Mouse (Mus musculus) embryo, embryonic 9.5 days (tissue): ENCODE results near the gene Kmt2b.
A peak's percentile ranks its signal among the peaks of the same experiment; 100 is the strongest.

Experiments
- DNase-seq: peaks from one replicate; pipeline ENCODE4 v3.0.0-alpha.2; 2017; ENCODE audit errors: extremely low spot score

Gene Kmt2b

GRCm38 (mm10) chr7:30566033-30566432 lies 22.5 kb downstream of the Kmt2b start:
- DNase-seq, result no peak

DNA sequence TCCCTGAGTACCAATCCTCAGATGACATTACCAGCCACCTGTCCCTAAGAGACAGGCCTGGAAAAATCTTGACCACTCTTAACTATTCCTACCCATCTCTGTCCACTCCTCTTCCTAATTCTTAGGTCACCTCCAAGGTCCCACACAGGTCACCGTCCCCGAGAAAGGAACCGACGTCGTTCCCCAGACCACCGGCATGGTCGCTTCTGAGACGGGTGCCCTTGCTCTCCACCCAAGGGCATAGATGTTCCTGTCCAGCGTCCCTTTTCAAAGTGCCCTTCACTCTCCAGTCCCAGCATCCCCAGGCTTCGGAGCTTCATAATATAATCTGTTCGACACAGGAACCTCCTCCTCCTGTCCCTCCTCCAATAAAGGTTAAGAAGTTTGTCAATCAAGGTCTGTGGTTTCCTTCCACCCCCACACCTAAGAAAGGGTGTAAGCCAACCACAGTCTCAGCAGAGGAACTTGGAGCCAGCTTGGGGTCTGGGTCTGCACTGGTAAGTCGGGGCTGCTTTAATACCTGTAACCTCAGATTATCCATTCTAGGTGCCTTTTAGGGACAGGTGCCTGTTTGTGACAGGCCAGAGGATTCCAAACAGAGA lies 23.5 kb downstream of the Kmt2b start, which contains the start of gene Igflr1:
Igflr1 (plus strand) TSS at position 458 of the 602 bp plus-strand sequence.
- DNase-seq, result no peak

GRCm38 (mm10) chr7:30563906-30564280 lies 24.6 kb downstream of the Kmt2b start:
- DNase-seq, result no peak

DNA sequence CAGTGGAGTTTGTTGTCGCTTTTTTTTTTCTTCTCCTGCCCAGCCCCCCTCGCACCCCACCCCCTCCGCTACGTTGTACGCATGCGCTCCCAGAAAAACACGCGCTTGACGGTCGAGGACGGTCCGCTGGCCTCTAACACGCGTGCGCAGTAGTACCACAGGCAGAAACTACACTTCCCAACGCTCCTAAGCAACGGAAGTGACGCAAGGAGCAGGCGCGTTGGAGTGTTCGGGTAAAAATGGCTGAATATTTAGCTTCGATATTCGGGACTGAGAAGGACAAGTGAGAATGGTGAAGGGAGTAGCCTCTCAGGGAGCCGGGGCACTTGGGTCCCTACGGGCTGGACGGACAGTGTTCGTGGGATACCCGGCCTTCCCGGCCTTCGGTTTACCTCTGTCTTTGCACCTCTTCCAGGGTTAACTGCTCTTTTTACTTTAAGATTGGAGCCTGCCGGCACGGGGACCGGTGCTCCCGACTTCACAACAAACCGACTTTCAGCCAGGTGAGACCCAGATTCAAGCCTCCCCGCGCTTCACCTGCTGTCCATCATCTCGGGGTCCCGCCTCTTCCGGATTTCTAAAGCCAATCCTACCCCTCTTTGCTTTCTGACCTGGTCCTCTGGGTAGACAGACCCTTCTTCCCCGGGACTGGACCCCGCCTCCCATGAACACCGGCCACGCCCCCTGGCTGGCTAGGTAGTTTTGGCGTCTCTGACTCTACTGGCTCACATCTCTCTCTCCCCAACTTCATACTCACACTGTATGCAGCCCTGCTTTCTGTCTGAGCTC lies 25.2 kb downstream of the Kmt2b start, which contains the start of the genes U2af1l4, Gm49396 and Psenen:
U2af1l4 (plus strand) TSS at position 185 of the 789 bp plus-strand sequence.
Gm49396 (plus strand) TSS at position 228 of the 789 bp plus-strand sequence.
Psenen (minus strand) TSS at position 511 of the 789 bp plus-strand sequence.
- peak; percentile 92 for DNase-seq

DNA sequence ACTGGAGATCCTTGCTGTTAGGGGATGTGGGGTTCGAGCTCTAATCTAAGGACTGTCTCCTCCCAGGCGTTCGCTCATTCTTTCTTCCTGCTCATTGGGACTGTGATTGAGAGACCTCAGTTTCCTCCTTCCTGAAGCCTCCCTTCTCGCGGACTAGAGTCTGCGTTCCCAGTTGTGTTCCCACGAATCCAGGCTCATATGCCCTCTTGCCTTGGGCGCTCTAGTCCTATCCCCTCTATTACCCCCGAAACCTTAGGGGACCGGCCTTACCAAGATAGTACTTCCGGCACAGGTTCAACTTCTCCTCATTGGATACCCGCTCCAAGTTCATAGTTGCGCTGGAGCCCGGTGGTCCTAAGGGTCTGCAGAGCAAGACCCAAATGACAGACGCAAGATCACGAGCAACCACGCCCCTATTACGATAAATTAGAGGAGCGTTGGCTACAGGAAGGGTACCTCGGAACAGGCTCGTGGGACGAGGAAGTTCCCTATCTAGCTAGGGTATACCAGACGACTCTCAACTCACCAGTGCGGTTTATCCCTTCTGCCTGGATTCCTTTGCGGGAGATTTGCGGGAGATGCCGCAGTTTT lies 25.9 kb downstream of the Kmt2b start:
- peak; percentile 37 for DNase-seq

DNA sequence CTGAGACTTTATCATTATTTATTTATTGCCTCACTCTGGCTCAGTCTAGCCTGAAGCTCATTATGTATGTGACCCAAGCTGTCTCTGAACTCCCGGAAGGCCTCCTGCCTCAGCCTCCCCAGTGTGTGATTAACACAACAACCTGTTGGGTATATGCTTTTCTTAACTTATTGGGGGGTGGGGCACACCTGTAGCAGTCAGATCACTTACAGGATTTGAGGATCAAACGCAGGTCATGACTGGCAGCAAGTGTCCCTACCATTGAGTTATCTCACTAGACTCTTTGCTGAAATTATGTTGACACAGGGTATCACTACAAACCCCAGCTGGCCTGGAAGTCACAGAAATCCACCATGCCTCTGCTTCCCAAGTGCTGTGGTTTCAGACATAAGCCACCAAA lies 28.2 kb downstream of the Kmt2b start:
- no peak for DNase-seq

DNA sequence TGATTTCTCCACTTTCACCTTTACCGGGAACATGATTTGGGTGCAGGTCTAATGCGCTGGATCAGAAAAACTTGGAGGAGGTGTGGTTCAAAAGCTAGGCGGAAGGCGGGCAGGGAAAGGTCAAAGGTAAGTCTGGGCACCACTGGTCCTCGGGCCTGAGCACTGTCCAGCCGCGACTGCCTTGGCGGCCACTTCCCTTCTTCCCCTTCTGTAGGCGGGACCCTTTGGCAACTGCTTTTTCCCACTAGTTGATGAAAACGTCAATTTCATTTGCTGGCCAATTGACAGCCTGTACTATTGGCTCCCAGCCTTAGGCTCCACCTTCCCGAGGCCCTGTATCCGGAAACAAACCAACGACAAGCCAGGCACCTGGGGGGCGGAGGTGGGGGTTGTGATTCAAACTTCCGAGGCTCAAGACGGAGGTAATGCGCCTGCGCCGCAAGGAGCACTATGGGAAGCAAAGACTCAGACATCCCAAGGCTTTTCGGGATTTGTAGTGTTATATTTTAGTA lies 29.0 kb downstream of the Kmt2b start, which contains the start of gene Lin37:
Lin37 (minus strand) TSS at position 396 of the 512 bp plus-strand sequence.
- peak; percentile 94 for DNase-seq

DNA sequence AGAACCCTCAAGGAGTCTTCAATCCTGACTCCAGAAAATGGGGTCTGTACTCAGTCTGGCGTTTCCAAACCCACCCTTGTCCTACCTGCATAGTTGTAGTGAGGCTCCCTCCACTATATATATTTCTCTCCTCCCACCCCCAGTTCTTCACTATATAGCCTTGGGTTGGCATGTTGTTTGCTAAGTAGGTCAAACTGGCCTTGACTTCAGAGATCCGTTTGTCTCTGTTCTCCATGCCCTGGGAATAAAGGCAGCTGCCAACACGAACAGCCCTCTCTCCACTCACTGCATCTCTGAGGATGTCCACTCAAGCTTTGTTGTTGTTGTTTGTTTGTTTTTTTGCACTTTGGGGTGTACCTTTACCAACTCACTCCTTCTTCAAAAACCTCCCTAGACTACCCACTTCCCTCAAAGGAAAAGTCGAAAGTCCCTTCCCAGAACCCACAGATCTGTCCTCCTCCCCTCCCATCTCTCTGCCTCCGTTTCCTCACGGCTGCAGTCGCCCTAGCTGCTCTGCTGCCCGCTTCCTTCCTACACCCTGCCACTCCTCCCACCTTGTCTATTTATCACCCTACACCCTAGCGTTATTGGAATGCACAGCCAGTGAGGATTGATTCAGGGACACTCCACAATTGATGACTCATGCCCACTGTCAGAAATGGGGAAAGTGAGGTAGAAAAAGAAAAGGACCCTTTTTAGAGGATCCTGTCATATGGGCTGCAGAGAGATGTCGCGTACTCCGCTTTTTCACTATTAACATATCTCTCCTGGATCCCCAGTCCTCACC lies 29.7 kb downstream of the Kmt2b start:
- no peak for DNase-seq

DNA sequence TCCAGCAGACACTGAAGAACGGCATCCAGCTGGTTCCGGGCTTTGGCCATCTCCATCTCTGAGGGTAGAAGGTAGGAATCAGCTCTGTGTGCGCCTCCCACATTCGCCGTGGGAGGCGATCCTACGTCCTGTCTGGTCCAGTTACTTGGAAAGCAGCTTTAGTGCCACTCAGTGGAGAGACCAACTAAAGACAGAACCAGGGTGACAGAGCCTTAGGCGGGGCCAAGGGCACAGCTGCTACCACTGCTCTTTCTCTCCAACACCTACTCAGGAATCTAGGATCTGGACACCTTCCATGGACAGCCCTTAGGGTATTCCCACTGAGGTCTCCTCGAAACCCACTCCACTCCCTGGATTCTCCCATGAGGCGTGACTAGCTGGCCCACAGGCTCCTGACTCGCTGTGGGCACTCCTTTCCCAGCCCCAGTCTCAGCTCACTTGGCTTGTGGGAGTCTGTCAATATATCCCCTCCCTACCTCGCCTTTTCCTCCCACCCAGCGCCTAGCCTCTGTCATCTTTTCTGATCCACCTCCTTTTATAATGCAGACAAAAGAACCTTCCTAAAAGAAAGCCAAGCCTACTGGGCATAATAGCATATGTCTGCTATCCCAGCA lies 30.5 kb downstream of the Kmt2b start:
- no peak for DNase-seq

GRCm38 (mm10) chr7:30556894-30557536 lies 31.5 kb downstream of the Kmt2b start:
- no peak for DNase-seq

DNA sequence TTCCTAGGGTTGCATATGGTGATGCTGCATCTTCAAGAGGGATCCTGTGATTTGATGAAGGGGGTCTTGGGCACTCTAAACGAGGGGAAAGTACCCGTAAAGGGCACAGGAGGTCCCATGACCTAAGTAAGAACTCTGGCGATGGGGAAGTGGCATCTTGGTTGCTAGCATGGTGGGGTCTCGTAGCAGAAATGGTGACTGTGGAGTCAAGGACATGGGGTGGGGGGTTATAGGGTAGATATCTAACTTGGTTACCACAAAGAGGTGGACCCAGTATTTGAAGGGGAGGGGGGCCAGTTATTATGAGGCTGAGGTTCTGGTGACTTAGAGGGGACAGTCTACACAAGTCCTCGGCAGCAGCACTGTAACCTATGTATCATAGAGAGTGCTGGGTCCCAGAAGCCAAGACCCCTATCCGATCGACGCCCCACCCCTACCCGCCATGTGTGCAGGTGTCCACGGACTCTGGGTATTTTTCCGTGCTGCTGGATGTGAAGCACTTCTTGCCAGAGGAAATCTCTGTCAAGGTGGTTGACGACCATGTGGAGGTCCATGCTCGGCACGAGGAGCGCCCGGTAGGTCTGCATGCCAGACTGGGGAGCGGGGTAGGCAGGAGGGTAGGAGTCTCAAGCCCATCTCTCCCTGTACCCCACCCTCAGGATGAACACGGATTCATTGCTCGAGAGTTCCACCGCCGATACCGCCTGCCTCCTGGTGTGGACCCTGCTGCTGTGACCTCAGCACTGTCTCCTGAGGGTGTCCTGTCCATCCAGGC lies 34.5 kb downstream of the Kmt2b start:
- DNase-seq, result no peak

- DNase-seq, result no peak
These were observed 35.4 kb downstream of the Kmt2b start for GRCm38 (mm10) chr7:30553021-30553589.

DNA sequence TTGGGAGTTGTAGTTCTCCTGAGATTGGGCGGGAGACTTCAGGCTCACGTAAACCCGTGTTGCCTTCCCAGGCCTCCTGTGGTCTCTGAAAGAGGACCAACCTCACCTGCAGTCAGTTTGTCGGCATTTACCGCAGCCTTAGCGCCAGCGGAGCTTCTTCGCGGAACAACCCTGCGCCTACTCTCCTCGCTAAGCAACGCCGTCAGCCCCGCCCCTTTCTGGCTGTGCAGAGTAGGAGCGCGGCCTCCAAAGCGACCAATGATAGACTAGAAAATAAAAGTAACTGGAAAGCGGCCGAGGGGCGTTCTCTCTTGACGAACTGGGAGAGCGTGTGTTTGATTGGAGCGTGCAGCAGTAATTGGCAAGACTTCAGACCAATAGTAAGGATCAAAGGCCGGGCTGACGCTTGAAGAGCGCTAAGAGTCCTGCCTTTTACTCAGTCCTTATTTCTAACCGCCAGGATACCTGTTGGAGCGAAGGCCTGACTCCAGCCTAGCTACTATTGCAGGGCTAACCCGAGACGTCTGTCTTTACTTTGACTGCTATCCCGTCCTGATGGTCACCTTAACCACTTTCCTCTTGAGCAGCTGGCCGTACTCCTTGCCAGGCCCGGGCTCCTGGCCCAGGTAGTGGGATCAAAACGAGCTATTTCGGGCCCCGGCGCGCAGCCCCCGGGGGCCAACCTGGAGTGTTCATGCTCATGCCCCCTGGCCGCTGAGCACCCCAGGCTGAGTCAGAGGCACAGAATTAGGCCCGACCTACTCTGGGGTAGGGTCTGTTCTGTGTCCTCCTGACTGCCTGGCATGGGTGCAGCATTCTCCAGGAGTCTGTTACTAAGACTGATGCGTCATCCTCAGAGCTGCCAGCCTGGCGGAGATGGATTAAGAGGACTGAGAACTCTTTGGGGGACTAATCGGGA lies 36.2 kb downstream of the Kmt2b start, which contains the start of the genes Hspb6 and Proser3:
Hspb6 (plus strand) TSS at position 77 of the 919 bp plus-strand sequence.
Proser3 (minus strand) TSS at position 198 of the 919 bp plus-strand sequence.
- DNase-seq, result peak; percentile 95

GRCm38 (mm10) chr7:30551445-30552101 lies 37.0 kb downstream of the Kmt2b start:
- no peak for DNase-seq

- DNase-seq, result no peak
These were observed 37.9 kb downstream of the Kmt2b start for GRCm38 (mm10) chr7:30550603-30551002.

GRCm38 (mm10) chr7:30549880-30550279 lies 38.6 kb downstream of the Kmt2b start:
- DNase-seq, result no peak

DNA sequence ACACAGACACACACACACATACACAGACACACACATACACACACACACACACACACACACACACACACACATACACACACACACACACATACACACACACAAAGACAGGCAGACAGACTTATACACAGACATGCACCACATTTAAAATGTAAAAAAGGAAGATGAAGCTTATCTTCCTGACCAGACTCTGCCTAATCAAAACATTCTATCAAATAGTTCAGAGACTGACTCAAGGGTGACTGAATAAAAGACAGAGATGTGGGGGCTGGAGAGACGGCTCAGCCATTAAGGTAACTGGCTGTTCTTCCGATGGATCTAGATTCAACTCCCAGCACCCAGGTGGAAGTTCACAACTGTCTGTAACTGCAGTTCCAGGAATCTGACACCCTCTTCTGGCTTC lies 44.2 kb downstream of the Kmt2b start:
- no peak for DNase-seq

DNA sequence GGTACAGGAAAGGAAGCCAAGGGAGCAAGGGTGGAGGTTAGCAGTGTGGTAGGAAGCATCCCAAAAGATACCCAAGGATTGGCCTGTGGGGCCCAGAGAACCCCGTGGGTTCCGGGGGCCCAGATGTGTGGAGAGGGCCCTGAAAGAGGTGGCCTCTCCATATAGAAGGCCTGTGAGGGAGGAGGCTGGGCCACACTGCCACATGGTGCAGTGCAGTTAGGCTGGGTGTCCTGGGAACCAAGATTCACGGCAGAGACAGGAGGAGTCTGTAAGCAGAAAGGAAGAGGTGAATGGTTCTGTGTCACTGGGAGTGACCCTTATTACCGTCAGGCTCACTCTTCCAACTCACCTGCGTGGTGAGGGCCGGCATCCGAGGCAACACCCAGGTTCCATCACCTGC lies 48.0 kb downstream of the Kmt2b start:
- no peak for DNase-seq
